Mouse (Mus musculus) hindbrain, embryonic 12.5 days (tissue): ENCODE data around the gene Gm10912. TPM values are rescaled to one million over a fixed set of nuclear protein-coding genes. Genes with fewer than 3 reads are reported as not detected.
"Not testable (repeated sequence)": the region's sequence is repeated elsewhere in the genome, so short reads cannot be mapped to it uniquely, and the experiment has no call there.

ENCODE experiments used
- ATAC-seq: fragments of 200-750 bp; cut with Nextera tagmentation; 2 replicates; pipeline ENCODE4 v1.8.0; 2017; ENCODE audit warnings: moderate TSS enrichment; ENCODE audit not compliant: low FRiP score
- H3K27ac ChIP-seq: fragments of 300-500 bp; sonication (generic); 2 replicates; pipeline ENCODE4 v1.5.1; 2016; ENCODE audit warnings: mild to moderate bottlenecking
- H3K27me3 ChIP-seq: fragments of 300-500 bp; sonication (generic); 2 replicates; pipeline ENCODE4 v1.6.1; 2016; ENCODE audit warnings: mild to moderate bottlenecking
- H3K36me3 ChIP-seq: fragments of 300-500 bp; sonication (generic); 2 replicates; pipeline ENCODE4 v1.6.1; 2016; ENCODE audit warnings: mild to moderate bottlenecking
- H3K4me1 ChIP-seq: fragments of 300-500 bp; sonication (generic); 2 replicates; pipeline ENCODE4 v1.6.1; 2016
- H3K4me2 ChIP-seq: fragments of 300-500 bp; sonication (generic); replicated peaks from 2 replicates; pipeline ENCODE4 v1.6.1; 2016; ENCODE audit warnings: mild to moderate bottlenecking
- H3K4me3 ChIP-seq: fragments of 300-500 bp; sonication (generic); 2 replicates; pipeline ENCODE4 v1.5.1; 2016; ENCODE audit warnings: mild to moderate bottlenecking
- H3K9ac ChIP-seq: fragments of 300-500 bp; sonication (generic); 2 replicates; pipeline ENCODE4 v1.6.1; 2016; ENCODE audit warnings: mild to moderate bottlenecking, moderate library complexity
- H3K9me3 ChIP-seq: fragments of 300-500 bp; sonication (generic); replicated peaks from 2 replicates; pipeline ENCODE4 v1.6.1; 2016; ENCODE audit warnings: mild to moderate bottlenecking
- WGBS: fragments of 180-500 bp; shearing (Covaris S2); methylation state at CpG from one replicate; pipeline ENCODE4 v1.1.7; 2016; 5-methylcytosine and 5-hydroxymethylcytosine counted together
- polyA plus RNA-seq: library from polyadenylated mRNA; unstranded; fragments of >200 nt; fragmentation: Nextera tagmentation; extraction: Ambion mirVana; gene quantifications from 2 replicates; pipeline ENCODE4 v1.2.1, GENCODE M21; 2016

The Gm10912 gene
- polyA plus RNA-seq, 1 experiment from 2014 or later = not detected

- no peak overlapping the region for H3K9ac ChIP-seq
- WGBS = 90% methylated on average over 6 of the region's 6 CpGs
- no peak for ATAC-seq
- no peaks in the 10 kb centered on the region for H3K36me3 ChIP-seq
- H3K4me1 ChIP-seq = no peaks in the 10 kb centered on the region
- no peak overlapping the region for H3K27ac ChIP-seq
- H3K27me3 ChIP-seq = no peaks in the 10 kb centered on the region
- no peaks in the 10 kb centered on the region for H3K9me3 ChIP-seq
- H3K4me2 ChIP-seq = no peak overlapping the region
- no peak overlapping the region for H3K4me3 ChIP-seq
Observed at GRCm38 (mm10) chr2:104104800-104105199, 39.2 kb downstream of the Gm10912 start.

- ATAC-seq, H3K9me3 ChIP-seq, H3K27ac ChIP-seq, H3K4me2 ChIP-seq, H3K27me3 ChIP-seq, H3K4me1 ChIP-seq, H3K4me3 ChIP-seq, H3K9ac ChIP-seq, H3K36me3 ChIP-seq: not testable (repeated sequence)
- 89% methylated on average over 2 of the region's 2 CpGs for WGBS
Observed at GRCm38 (mm10) chr2:104109021-104109420, 43.4 kb downstream of the Gm10912 start.

DNA sequence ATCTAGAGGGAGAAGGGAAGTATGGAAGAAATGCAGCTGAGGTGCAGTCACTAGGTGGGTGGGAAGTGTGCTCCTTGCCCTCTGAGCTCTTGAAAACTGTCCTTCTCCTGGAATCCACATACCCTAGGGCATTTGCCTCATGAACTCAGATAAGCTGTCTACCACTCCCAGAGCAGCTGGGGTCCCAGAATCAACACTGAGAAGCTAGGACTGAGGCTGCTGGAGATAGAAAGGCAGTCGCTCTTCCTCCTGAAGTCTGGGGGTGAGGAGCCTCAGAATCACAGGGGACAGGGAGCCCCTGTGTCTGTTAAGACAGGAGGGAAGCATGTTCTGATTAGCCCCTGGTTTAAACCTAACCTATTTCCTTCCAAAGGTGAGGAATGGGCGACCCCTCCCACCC is 43.9 kb downstream of the Gm10912 start:
- WGBS = 65% methylated on average over 2 of the region's 2 CpGs
- Histone ChIP-seq H3K4me1 (no peaks in the 10 kb centered on the region), H3K27ac (no peak overlapping the region), H3K36me3 (no peaks in the 10 kb centered on the region), H3K9me3 (no peaks in the 10 kb centered on the region), H3K4me2 (no peak overlapping the region), H3K4me3 (no peak overlapping the region), H3K27me3 (no peaks in the 10 kb centered on the region), H3K9ac (no peak overlapping the region)
- ATAC-seq = no peak

GRCm38 (mm10) chr2:104110031-104110430 is 44.4 kb downstream of the Gm10912 start:
- Histone ChIP-seq H3K27ac (no peak overlapping the region), H3K4me1 (no peaks in the 10 kb centered on the region), H3K4me3 (no peak overlapping the region), H3K36me3 (no peaks in the 10 kb centered on the region), H3K9ac (no peak overlapping the region), H3K4me2 (no peak overlapping the region), H3K9me3 (no peaks in the 10 kb centered on the region), H3K27me3 (no peaks in the 10 kb centered on the region)
- WGBS = 96% methylated on average over 4 of the region's 4 CpGs
- no peak for ATAC-seq

GRCm38 (mm10) chr2:104111170-104111797 is 45.7 kb downstream of the Gm10912 start:
- H3K4me2 ChIP-seq, H3K9me3 ChIP-seq, H3K27ac ChIP-seq, H3K4me3 ChIP-seq, H3K36me3 ChIP-seq, H3K27me3 ChIP-seq, H3K4me1 ChIP-seq, ATAC-seq, H3K9ac ChIP-seq: not testable (repeated sequence)
- WGBS = no CpG with 5 or more reads among the region's 1 CpGs

DNA sequence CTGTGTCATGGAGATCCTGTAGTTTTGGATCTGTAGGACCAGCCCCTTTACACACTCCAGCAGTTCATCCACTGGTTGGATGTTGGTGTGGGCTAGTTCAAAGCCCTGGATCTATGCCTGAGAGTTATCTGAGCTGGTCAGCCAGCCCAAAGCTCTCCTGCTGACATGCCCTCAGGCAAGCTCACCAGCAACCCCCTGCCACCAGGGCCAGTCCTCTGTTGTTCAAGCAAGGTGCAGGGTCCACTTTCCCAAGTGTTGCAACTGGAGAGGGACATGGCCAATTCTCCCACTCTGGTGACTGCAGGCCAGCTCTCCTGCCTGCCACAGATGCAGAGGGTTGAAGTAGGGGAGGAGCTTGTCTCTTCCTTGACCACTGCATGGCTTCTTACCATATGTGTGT is 47.9 kb downstream of the Gm10912 start:
- not testable (repeated sequence) for H3K27me3 ChIP-seq, H3K4me3 ChIP-seq, H3K27ac ChIP-seq, H3K4me1 ChIP-seq, H3K36me3 ChIP-seq, H3K9me3 ChIP-seq, H3K9ac ChIP-seq, H3K4me2 ChIP-seq, ATAC-seq

DNA sequence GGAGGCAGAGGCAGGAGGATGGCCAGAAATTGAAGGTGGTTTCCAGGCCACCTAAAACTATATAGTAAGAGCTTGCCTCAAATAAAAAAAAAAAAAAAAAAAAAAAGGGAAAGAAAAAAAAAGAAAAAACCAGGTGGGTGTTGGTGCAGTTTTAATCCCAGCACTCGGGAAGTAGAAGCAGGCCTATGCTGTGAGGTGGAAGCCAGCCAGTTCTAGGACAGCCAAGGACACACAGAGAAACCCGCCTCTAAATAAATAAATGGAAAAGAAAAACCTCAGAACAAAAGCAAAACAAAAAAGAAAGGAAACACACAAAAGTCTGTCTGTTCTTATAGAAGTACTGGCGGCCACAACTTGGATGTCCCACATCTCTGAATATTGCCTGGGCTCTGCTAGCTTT is 49.3 kb downstream of the Gm10912 start:
- ATAC-seq = no peak
- no peak overlapping the region for H3K4me2 ChIP-seq
- H3K36me3 ChIP-seq = no peaks in the 10 kb centered on the region
- WGBS = 91% methylated on average over 3 of the region's 3 CpGs
- no peaks in the 10 kb centered on the region for H3K27me3 ChIP-seq
- H3K9me3 ChIP-seq = no peaks in the 10 kb centered on the region
- no peak overlapping the region for H3K4me3 ChIP-seq
- H3K27ac ChIP-seq = no peak overlapping the region
- H3K9ac ChIP-seq = no peak overlapping the region
- no peaks in the 10 kb centered on the region for H3K4me1 ChIP-seq

Other genes with a start within 250 kb of the Gm10912 start
- 25.6 and 27.2 TPM in 2 replicates for gene Lmo2, start 107.8 kb upstream of the Gm10912 start, polyA plus RNA-seq
- gene Fbxo3, start 38.1 kb upstream of the Gm10912 start, polyA plus RNA-seq = 59.7 and 60.4 TPM in 2 replicates
- 2.0 and 2.3 TPM in 2 replicates for gene 4931422A03Rik, start 37.5 kb upstream of the Gm10912 start, polyA plus RNA-seq
- not detected in 2 replicates for gene Gm10799, start 2.7 kb downstream of the Gm10912 start, polyA plus RNA-seq
- 2.5 and 3.2 TPM in 2 replicates for gene Cd59b, start 4.0 kb downstream of the Gm10912 start, polyA plus RNA-seq
- gene Cd59a, start 30.0 kb downstream of the Gm10912 start, polyA plus RNA-seq = 23.2 and 23.3 TPM in 2 replicates
- gene A930018P22Rik, start 56.9 kb downstream of the Gm10912 start, polyA plus RNA-seq = not detected in 2 replicates